Mouse (Mus musculus): ENCODE data around the gene Ift80. TPM values are rescaled to one million over a fixed set of nuclear protein-coding genes. Genes with fewer than 3 reads are reported as not detected.
"Not testable (repeated sequence)": the region's sequence is repeated elsewhere in the genome, so short reads cannot be mapped to it uniquely, and the experiment has no call there.

The Ift80 gene
- polyA plus RNA-seq, 1 experiment, result 13.6 TPM

DNA sequence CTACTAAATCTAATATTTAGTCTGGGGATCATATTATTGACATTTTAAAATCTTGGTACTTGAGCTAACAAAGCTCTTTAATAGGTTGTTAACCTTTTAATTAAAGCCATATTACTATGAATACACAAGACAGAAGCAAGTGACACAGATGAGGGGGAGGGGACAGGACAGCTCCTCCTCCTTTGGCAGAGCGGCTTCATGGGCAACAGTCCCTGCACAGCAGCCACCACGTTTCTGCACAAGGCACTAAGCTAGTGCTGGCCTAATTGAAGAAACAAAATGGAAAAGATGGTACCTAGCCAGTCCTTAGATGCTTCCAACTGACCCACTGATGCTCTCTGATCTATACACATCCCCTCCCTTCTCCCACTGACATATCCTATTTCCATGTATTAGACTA lies 55.5 kb downstream of the Ift80 start:
- Histone ChIP-seq H3K27ac (ENCODE audit: insufficient read depth, low read depth, low read length) (no peak overlapping the region), H3K4me3 (ENCODE audit: insufficient read depth, low read length) (no peak overlapping the region), H3K4me1 (ENCODE audit: control insufficient read depth, insufficient read depth, low read length) (no peaks in the 10 kb centered on the region)
- TF ChIP-seq POLR2A (IDR thresholded peaks at IDR 0.05; ENCODE audit: borderline replicate concordance, low read depth, low read length) (no peak), CTCF (IDR thresholded peaks at IDR 0.05; ENCODE audit: low read depth, low read length) (no peak)

DNA sequence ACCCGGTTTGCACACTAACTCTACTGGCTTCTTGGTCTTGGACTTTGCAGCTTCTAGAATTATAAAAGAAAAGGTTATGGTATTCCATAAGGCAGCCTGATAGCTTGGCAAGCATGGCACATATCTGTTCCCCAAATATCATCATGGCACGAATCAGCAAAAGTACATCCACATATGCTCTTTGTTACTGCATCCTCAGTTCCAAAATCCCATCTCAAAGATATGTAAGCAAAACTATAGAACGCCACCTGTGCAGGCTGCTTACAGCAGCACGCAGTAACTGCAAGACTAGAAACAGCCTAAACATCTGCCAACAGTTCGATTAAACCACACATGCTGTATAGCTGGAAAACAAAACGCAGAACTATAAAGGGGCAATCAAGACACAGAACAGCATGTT lies 62.5 kb downstream of the Ift80 start:
- no peak overlapping the region for H3K27ac ChIP-seq (ENCODE audit: insufficient read depth, low read depth, low read length)
- TF ChIP-seq CTCF (IDR thresholded peaks at IDR 0.05; ENCODE audit: low read depth, low read length) (no peak), POLR2A (IDR thresholded peaks at IDR 0.05; ENCODE audit: borderline replicate concordance, low read depth, low read length) (no peak)
- H3K4me3 ChIP-seq (ENCODE audit: insufficient read depth, low read length), result no peak overlapping the region
- peaks cover 3% of the 10 kb centered on the region for H3K4me1 ChIP-seq (ENCODE audit: control insufficient read depth, insufficient read depth, low read length)

DNA sequence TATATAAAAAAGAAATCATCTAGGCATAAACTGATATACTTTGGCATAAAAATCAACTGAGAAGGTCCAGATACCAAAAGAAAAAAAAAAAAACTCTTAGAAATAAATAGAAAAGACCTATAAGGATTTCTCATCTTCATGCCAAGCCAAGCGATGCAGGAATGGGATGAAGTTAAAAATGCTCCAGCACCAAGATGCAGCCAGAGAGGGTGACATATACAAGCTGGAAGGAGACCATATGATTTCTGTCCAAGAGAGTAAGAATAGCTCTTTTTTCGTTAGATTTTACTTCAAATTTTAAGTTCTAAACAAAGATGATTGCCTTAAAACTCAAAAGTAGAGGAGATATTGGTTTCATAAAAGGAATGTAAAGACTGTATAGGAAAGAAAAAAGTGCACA lies 64.1 kb downstream of the Ift80 start:
- Histone ChIP-seq H3K4me3 (ENCODE audit: insufficient read depth, low read length) (no peak overlapping the region), H3K4me1 (ENCODE audit: control insufficient read depth, insufficient read depth, low read length) (peaks cover 3% of the 10 kb centered on the region), H3K27ac (ENCODE audit: insufficient read depth, low read depth, low read length) (no peak overlapping the region)
- TF ChIP-seq POLR2A (IDR thresholded peaks at IDR 0.05; ENCODE audit: borderline replicate concordance, low read depth, low read length), result no peak
- TF ChIP-seq CTCF (IDR thresholded peaks at IDR 0.05; ENCODE audit: low read depth, low read length), result no peak

- Histone ChIP-seq H3K27ac (ENCODE audit: insufficient read depth, low read depth, low read length) (no peak overlapping the region), H3K4me1 (ENCODE audit: control insufficient read depth, insufficient read depth, low read length) (peaks cover 5% of the 10 kb centered on the region), H3K4me3 (ENCODE audit: insufficient read depth, low read length) (no peak overlapping the region)
- TF ChIP-seq CTCF (IDR thresholded peaks at IDR 0.05; ENCODE audit: low read depth, low read length) (no peak), POLR2A (IDR thresholded peaks at IDR 0.05; ENCODE audit: borderline replicate concordance, low read depth, low read length) (no peak)
Measured at GRCm38 (mm10) chr3:68939312-68939711, 65.1 kb downstream of the Ift80 start.

DNA sequence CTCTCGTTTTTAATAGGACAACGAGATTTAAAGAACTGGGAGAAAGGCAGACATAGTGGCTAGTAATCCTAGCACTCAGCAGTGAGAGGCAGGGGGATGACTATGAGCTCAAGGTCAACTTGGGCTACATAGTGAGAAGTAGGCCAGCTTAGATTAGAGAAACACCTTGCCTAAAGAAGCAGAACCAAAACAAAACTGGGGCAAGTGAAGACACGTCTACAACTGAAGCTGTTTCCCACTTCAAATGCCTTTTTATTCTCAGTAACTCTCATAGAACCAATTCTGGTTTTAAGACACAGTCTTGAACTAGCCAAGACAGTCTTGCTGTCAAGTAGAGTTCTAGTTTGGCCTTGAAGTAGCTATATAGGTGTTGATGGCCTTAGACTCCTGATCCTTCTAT lies 67.7 kb downstream of the Ift80 start:
- Histone ChIP-seq H3K4me1 (ENCODE audit: control insufficient read depth, insufficient read depth, low read length) (peaks cover 5% of the 10 kb centered on the region), H3K27ac (ENCODE audit: insufficient read depth, low read depth, low read length) (no peak overlapping the region), H3K4me3 (ENCODE audit: insufficient read depth, low read length) (no peak overlapping the region)
- TF ChIP-seq POLR2A (IDR thresholded peaks at IDR 0.05; ENCODE audit: borderline replicate concordance, low read depth, low read length) (no peak), CTCF (IDR thresholded peaks at IDR 0.05; ENCODE audit: low read depth, low read length) (no peak)

- Histone ChIP-seq H3K27ac (ENCODE audit: insufficient read depth, low read depth, low read length) (no peak overlapping the region), H3K4me3 (ENCODE audit: insufficient read depth, low read length) (no peak overlapping the region), H3K4me1 (ENCODE audit: control insufficient read depth, insufficient read depth, low read length) (0 out of 2 replicates have a peak, but pooled peaks cover 2% of the 10 kb centered on the region)
- TF ChIP-seq CTCF (IDR thresholded peaks at IDR 0.05; ENCODE audit: low read depth, low read length) (peak; percentile 45), POLR2A (IDR thresholded peaks at IDR 0.05; ENCODE audit: borderline replicate concordance, low read depth, low read length) (no peak)
Measured at GRCm38 (mm10) chr3:68935498-68935897, 68.9 kb downstream of the Ift80 start.

- Histone ChIP-seq H3K4me1 (ENCODE audit: control insufficient read depth, insufficient read depth, low read length) (0 out of 2 replicates have a peak, but pooled peaks cover 2% of the 10 kb centered on the region), H3K4me3 (ENCODE audit: insufficient read depth, low read length) (no peak overlapping the region), H3K27ac (ENCODE audit: insufficient read depth, low read depth, low read length) (no peak overlapping the region)
- no peak for TF ChIP-seq CTCF (IDR thresholded peaks at IDR 0.05; ENCODE audit: low read depth, low read length)
Measured at GRCm38 (mm10) chr3:68934259-68934658, 70.1 kb downstream of the Ift80 start.

GRCm38 (mm10) chr3:68928619-68929018 lies 75.8 kb downstream of the Ift80 start:
- no peak overlapping the region for H3K4me3 ChIP-seq (ENCODE audit: insufficient read depth, low read length)
- TF ChIP-seq CTCF (IDR thresholded peaks at IDR 0.05; ENCODE audit: low read depth, low read length) (no peak), POLR2A (IDR thresholded peaks at IDR 0.05; ENCODE audit: borderline replicate concordance, low read depth, low read length) (no peak)

DNA sequence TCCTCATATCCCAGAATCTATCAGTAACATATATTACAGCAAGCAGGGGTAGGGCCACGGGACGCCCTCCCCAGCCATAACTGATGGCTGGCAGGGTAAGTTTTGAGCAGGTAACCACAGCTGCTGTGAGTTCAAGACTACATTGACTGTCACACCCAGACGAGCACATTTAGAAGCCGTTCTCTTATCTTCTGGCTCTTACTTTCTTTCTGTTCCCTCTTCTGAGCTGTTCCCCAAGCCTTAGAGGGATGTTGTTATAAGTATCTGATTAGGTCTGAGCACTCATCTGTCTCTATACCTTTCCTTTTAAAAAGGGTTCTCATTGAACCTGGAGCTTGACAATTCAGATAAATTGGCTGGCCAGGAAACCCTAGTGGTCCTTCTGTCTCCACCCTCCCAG lies 96.9 kb downstream of the Ift80 start:
- Histone ChIP-seq H3K4me3 (ENCODE audit: insufficient read depth, low read length) (no peak overlapping the region), H3K4me1 (ENCODE audit: control insufficient read depth, insufficient read depth, low read length) (peaks cover 6% of the 10 kb centered on the region), H3K27ac (ENCODE audit: insufficient read depth, low read depth, low read length) (no peak overlapping the region)
- TF ChIP-seq CTCF (IDR thresholded peaks at IDR 0.05; ENCODE audit: low read depth, low read length) (no peak), POLR2A (IDR thresholded peaks at IDR 0.05; ENCODE audit: borderline replicate concordance, low read depth, low read length) (no peak)

More at GRCm38 (mm10) chr3:68928619-68929018, 75.8 kb downstream of the Ift80 start:
- H3K27ac ChIP-seq (ENCODE audit: insufficient read depth, low read depth, low read length), result no peak overlapping the region
- H3K4me1 ChIP-seq (ENCODE audit: control insufficient read depth, insufficient read depth, low read length), result no peaks in the 10 kb centered on the region

DNA sequence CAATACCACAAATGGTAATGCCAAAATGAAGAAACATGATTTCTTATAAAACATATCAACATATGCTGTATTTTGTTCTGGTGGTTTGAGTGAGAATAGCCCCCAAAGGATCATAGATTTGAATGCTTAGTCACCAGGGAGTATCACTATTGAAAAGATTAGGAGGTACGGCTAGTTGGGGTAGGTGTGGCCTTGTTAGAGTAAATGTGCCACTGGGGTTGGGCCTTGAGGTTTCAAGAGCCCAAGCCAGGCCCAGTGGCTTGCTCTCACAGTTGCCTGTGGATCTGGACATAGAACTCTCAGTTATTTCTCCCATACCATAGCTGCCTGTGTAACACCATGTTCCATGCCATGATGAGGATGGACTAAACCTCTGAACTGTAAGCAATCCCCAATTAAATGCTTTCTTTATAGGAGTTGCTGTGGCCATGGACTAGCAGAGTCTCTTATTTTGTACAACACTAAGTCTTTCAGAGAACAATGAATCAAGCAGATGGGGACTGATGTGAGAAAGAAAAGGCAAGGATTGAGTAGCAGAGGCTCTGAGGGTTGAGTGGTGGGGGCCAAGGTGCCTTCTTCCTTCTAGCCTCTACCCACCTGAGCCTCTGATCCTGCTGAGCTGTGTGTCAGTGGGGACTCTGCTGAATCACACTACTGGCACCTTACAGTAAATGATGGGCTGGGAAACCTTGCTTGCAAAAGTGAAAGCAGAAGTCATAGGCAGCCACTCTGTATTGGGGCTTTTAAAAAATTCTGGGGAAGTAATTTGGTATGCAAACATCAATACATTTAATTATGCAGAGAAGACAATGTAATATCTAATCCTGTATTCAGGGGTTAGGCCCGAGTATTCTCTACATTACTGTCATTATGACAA lies 99.2 kb downstream of the Ift80 start:
- no peak for TF ChIP-seq POLR2A (IDR thresholded peaks at IDR 0.05; ENCODE audit: borderline replicate concordance, low read depth, low read length)
- no peak for TF ChIP-seq CTCF (IDR thresholded peaks at IDR 0.05; ENCODE audit: low read depth, low read length)
- Histone ChIP-seq H3K4me3 (ENCODE audit: insufficient read depth, low read length) (no peak overlapping the region), H3K4me1 (ENCODE audit: control insufficient read depth, insufficient read depth, low read length) (peaks cover 6% of the 10 kb centered on the region), H3K27ac (ENCODE audit: insufficient read depth, low read depth, low read length) (no peak overlapping the region)

GRCm38 (mm10) chr3:68902636-68903035 lies 101.7 kb downstream of the Ift80 start:
- H3K27ac ChIP-seq (ENCODE audit: insufficient read depth, low read depth, low read length); H3K4me3 ChIP-seq (ENCODE audit: insufficient read depth, low read length); H3K4me1 ChIP-seq (ENCODE audit: control insufficient read depth, insufficient read depth, low read length): not testable (repeated sequence)

Data from bone marrow macrophage, adult 2 months (primary cell).